Comparison of ENCODE assay signal across 26 mouse cellular contexts in the genomic region with DNA sequence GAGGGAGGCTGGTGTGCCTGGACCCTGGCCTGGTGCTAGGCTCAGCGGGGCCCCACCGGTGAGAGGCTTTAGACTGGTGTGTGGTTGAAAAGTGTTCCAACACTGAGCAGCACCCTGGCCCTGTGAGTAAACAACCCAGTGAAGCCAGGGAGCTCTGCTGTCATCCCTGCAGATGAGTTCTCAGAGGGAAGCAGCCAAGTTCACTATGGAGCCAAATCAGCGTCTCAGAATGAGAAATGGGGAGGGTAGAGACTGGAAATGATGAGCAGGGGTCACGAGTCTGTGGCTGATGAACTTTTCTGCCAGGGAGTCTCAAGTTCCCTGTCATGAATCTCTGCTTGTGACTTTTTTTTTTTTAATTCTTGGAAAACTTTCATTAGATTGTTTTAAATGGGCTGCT. TPM values are rescaled to one million over a fixed set of nuclear protein-coding genes. Genes with fewer than 3 reads are reported as not detected.
DNase-seq lines count a peak whose midpoint lies in the region; ATAC-seq and TF ChIP-seq lines count a peak whose summit lies in the region.
"Had no signal": no experiment of that assay in that cellular context is flagged by ENCODE, and none has a peak within 500 bp of the region (broad histone marks: within the 10 kb centered on the region; RNA-seq: fewer than 3 reads in every experiment).

No protein-coding gene starts in this region.

- WGBS in heart, embryonic 10.5 days, result 63% methylated on average over 4 of the region's 4 CpGs
- 24% methylated on average over 4 of the region's 4 CpGs for WGBS in lung, embryonic 16.5 days
- WGBS in lung, adult 2 months, result 46% methylated on average over 4 of the region's 4 CpGs
- WGBS in midbrain, embryonic 16.5 days, result 61% methylated on average over 4 of the region's 4 CpGs

- TF ChIP-seq POLR2A in lung, adult 2 months (IDR thresholded peaks at IDR 0.05; ENCODE audit: borderline replicate concordance, extremely low read depth, low read depth, low read length), result no peak

- no peaks in the 10 kb centered on the region for H3K27me3 ChIP-seq in heart, embryonic 10.5 days (ENCODE audit: insufficient read depth, poor library complexity, severe bottlenecking)
- no peaks in the 10 kb centered on the region for H3K27me3 ChIP-seq in lung, embryonic 16.5 days (ENCODE audit: control insufficient read depth, insufficient read depth, low read depth, low read length)
- H3K27me3 ChIP-seq in midbrain, embryonic 16.5 days (ENCODE audit: control insufficient read depth, insufficient read depth, low read depth, low read length), result no peaks in the 10 kb centered on the region
- H3K27me3 ChIP-seq: embryonic facial prominence, embryonic 12.5 days; embryonic facial prominence, embryonic 15.5 days had no signal

- intact Hi-C loops in left cerebral cortex, postnatal 4 days (cut with DNase I), result no loop called here

- no peak overlapping the region for H3K9ac ChIP-seq in lung, embryonic 16.5 days (ENCODE audit: low read length)
- H3K9ac ChIP-seq in midbrain, embryonic 16.5 days (ENCODE audit: low read depth, low read length), result no peak overlapping the region
- H3K9ac ChIP-seq: embryonic facial prominence, embryonic 12.5 days; embryonic facial prominence, embryonic 15.5 days; forebrain, postnatal 0 days had no signal

- DNase-seq in heart, embryonic 10.5 days (ENCODE audit: low spot score), result peak; percentile 20
- DNase-seq in heart, adult 9 months (ENCODE audit: low spot score in 2 of 2), result no peak
- peak; percentile 4 for DNase-seq in left cerebral cortex, postnatal 4 days
- no peak for DNase-seq in left cerebral cortex, adult 8-10 months (ENCODE audit: low spot score in 2 of 2)
- DNase-seq in lung, adult 2 months, result no peak
- DNase-seq: adrenal gland, adult 8-10 months; adrenal gland, postnatal 25 days; cerebellum, adult 11-12 months; cerebellum, adult 8-10 months; forebrain, postnatal 0 days; gastrocnemius, adult 2 months; gastrocnemius, postnatal 14 days; heart, adult 18-20 months; heart, postnatal 36 days had no signal

- no peaks in the 10 kb centered on the region for H3K9me3 ChIP-seq in heart, embryonic 10.5 days
- no peaks in the 10 kb centered on the region for H3K9me3 ChIP-seq in lung, embryonic 16.5 days (ENCODE audit: control insufficient read depth, low read length)
- H3K9me3 ChIP-seq in midbrain, embryonic 16.5 days (replicated peaks; ENCODE audit: control insufficient read depth, low read length, poor library complexity, severe bottlenecking), result no peaks in the 10 kb centered on the region
- H3K9me3 ChIP-seq: embryonic facial prominence, embryonic 12.5 days; embryonic facial prominence, embryonic 15.5 days had no signal

- no peak overlapping the region for H3K27ac ChIP-seq in heart, embryonic 10.5 days
- H3K27ac ChIP-seq in lung, embryonic 16.5 days (ENCODE audit: low read length), result 0 out of 2 replicates have a peak overlapping the region, but pooled peaks have one; percentile 11
- H3K27ac ChIP-seq in midbrain, embryonic 16.5 days (ENCODE audit: low read length), result no peak overlapping the region
- H3K27ac ChIP-seq: embryonic facial prominence, embryonic 12.5 days; embryonic facial prominence, embryonic 15.5 days; gastrocnemius, adult 2 months had no signal

- no peak for TF ChIP-seq CTCF in lung, adult 2 months (IDR thresholded peaks at IDR 0.05; ENCODE audit: insufficient read depth, low read length)

- no peaks in the 10 kb centered on the region; the same call in 1 of the 2 replicates for H3K4me1 ChIP-seq in heart, embryonic 10.5 days
- peaks cover 5% of the 10 kb centered on the region for H3K4me1 ChIP-seq in lung, embryonic 16.5 days (replicated peaks; ENCODE audit: control insufficient read depth, insufficient read depth, low read length)
- H3K4me1 ChIP-seq in lung, adult 2 months (ENCODE audit: control insufficient read depth, insufficient read depth, low read length), result no peaks in the 10 kb centered on the region
- H3K4me1 ChIP-seq in midbrain, embryonic 16.5 days (ENCODE audit: control insufficient read depth, insufficient read depth, low read length), result no peaks in the 10 kb centered on the region
- H3K4me1 ChIP-seq: embryonic facial prominence, embryonic 12.5 days; embryonic facial prominence, embryonic 15.5 days had no signal

- H3K4me3 ChIP-seq in heart, embryonic 10.5 days, result no peak overlapping the region
- no peak overlapping the region for H3K4me3 ChIP-seq in lung, embryonic 16.5 days (ENCODE audit: low read length)
- H3K4me3 ChIP-seq in lung, adult 2 months (replicated peaks; ENCODE audit: extremely low read depth, low read depth, low read length), result no peak overlapping the region
- H3K4me3 ChIP-seq in midbrain, embryonic 16.5 days (ENCODE audit: low read depth, low read length), result no peak overlapping the region
- H3K4me3 ChIP-seq: embryonic facial prominence, embryonic 12.5 days; embryonic facial prominence, embryonic 15.5 days; gastrocnemius, adult 2 months had no signal

- no peak for ATAC-seq in lung, embryonic 16.5 days (ENCODE audit: low read depth)
- ATAC-seq in midbrain, embryonic 16.5 days, result no peak
- ATAC-seq: CD4-positive, CD25-positive, alpha-beta regulatory T cell, adult 4 months; forebrain, embryonic 14.5 days; forebrain, postnatal 0 days; hindbrain, embryonic 16.5 days; inflammation-experienced regulatory T-cells, adult 6 months; intestine, embryonic 16.5 days had no signal

- no peaks in the 10 kb centered on the region for H3K36me3 ChIP-seq in heart, embryonic 10.5 days
- H3K36me3 ChIP-seq in lung, embryonic 16.5 days (ENCODE audit: control insufficient read depth, insufficient read depth, low read length), result no peaks in the 10 kb centered on the region
- H3K36me3 ChIP-seq in midbrain, embryonic 16.5 days (ENCODE audit: control insufficient read depth, insufficient read depth, low read length), result no peaks in the 10 kb centered on the region
- H3K36me3 ChIP-seq: embryonic facial prominence, embryonic 12.5 days; embryonic facial prominence, embryonic 15.5 days had no signal

- peak overlapping the region; percentile 1; the same call in 1 of the 2 replicates for H3K4me2 ChIP-seq in lung, embryonic 16.5 days (ENCODE audit: low read depth, low read length)
- H3K4me2 ChIP-seq in midbrain, embryonic 16.5 days (ENCODE audit: low read length), result no peak overlapping the region
- H3K4me2 ChIP-seq: embryonic facial prominence, embryonic 12.5 days; embryonic facial prominence, embryonic 15.5 days; heart, embryonic 11.5 days had no signal

RNA-seq across cellular contexts. Expression of gene Irx2, which starts 36.1 kb away (rescaled TPM):
- polyA plus RNA-seq in heart, embryonic 10.5 days (2016; fragmentation: Nextera tagmentation; extraction: Ambion mirVana), result 10.1 and 12.8 TPM in 2 replicates
- under 1 TPM; 0.18 to 0.70 TPM for total RNA-seq in left cerebral cortex, postnatal 4 days (2021)
- 1 to 10 TPM in 1 of 4 experiments, under 1 TPM in 1, not detected in 2; 0.50 to 1.3 TPM for total RNA-seq in left cerebral cortex, adult 8-10 months (2022)
- polyA plus RNA-seq in lung, embryonic 16.5 days (2015; fragmentation: Nextera tagmentation; extraction: Ambion mirVana), result 14.9 and 17.3 TPM in 2 replicates
- polyA plus RNA-seq in lung, adult 2 months (2012; rRNA removed), result 62.3 and 147 TPM in 2 replicates
- polyA plus RNA-seq in midbrain, embryonic 16.5 days (2015; fragmentation: Nextera tagmentation; extraction: Ambion mirVana), result 33.3 and 34.0 TPM in 2 replicates
- total RNA-seq: common myeloid progenitor, adult 5-6 weeks; gastrocnemius, adult 2 months; gastrocnemius, postnatal 14 days; MEL had no signal
- polyA plus RNA-seq: CD4-positive, CD25-positive, alpha-beta regulatory T cell, adult 4 months; inflammation-experienced regulatory T-cells, adult 6 months; intestine, embryonic 16.5 days had no signal

Comparison
In these comparisons a context has a peak if more than half of its experiments do, and no peak if none do; other contexts are left out.
1. DNase-seq: peak in heart, embryonic 10.5 days (single experiment) and left cerebral cortex, postnatal 4 days (single experiment); none in heart, adult 9 months (0 of 2), left cerebral cortex, adult 8-10 months (0 of 2) and lung, adult 2 months (single experiment).